Mouse (Mus musculus) liver, embryonic 14.5 days (tissue): ENCODE measurements around the gene Trim30a. TPM values are rescaled to one million over a fixed set of nuclear protein-coding genes. Genes with fewer than 3 reads are reported as not detected.
"Not testable (repeated sequence)": the region's sequence is repeated elsewhere in the genome, so short reads cannot be mapped to it uniquely, and the experiment has no call there.

Experiments
- ATAC-seq: fragments of 200-750 bp; cut with Nextera tagmentation; 2 replicates; pipeline ENCODE4 v1.8.0; 2017; ENCODE audit warnings: moderate number of reproducible peaks, mild to moderate bottlenecking, moderate library complexity; ENCODE audit not compliant: insufficient read depth
- DNase-seq, 3 experiments: peaks; one replicate each; pipeline ENCODE4 v3.0.0-alpha.2; 2012 to 2013; ENCODE audit warnings: low read depth in 3 of 3, low spot score in 3 of 3
- H3K27ac ChIP-seq: fragments of 300-500 bp; sonication (generic); 2 replicates; pipeline ENCODE4 v1.5.1; 2014; ENCODE audit warnings: moderate library complexity, mild to moderate bottlenecking, control low read depth, inconsistent platforms
- H3K27me3 ChIP-seq: fragments of 300-500 bp; sonication (generic); 2 replicates; pipeline ENCODE4 v1.6.1; 2014; ENCODE audit warnings: mild to moderate bottlenecking, low read length, moderate library complexity; ENCODE audit not compliant: control insufficient read depth, insufficient read depth
- H3K36me3 ChIP-seq: fragments of 300-500 bp; sonication (generic); replicated peaks from 2 replicates; pipeline ENCODE4 v1.6.1; 2014; ENCODE audit warnings: low read depth; ENCODE audit not compliant: control insufficient read depth, insufficient read depth
- H3K4me1 ChIP-seq, 2 experiments: fragments of 200-500 bp in 1 of 2; fragments of 300-500 bp in 1 of 2; sonication (generic) in 1 of 2; replicated peaks; 2 replicates each; pipeline ENCODE4 v1.6.1; 2012 to 2014; ENCODE audit warnings: antibody characterized with exemption in 1 of 2, inconsistent platforms in 1 of 2, low read length in 1 of 2; ENCODE audit not compliant: control insufficient read depth in 2 of 2, insufficient read depth in 2 of 2
- H3K4me2 ChIP-seq: fragments of 300-500 bp; sonication (generic); 2 replicates; pipeline ENCODE4 v1.6.1; 2014; ENCODE audit warnings: low read depth, mild to moderate bottlenecking, control low read depth, moderate library complexity
- H3K4me3 ChIP-seq, 2 experiments: fragments of 200-500 bp in 1 of 2; fragments of 300-500 bp in 1 of 2; sonication (generic) in 1 of 2; 2 replicates each; pipeline ENCODE4 v1.5.1; 2012 to 2014; ENCODE audit warnings: low read depth in 2 of 2, low read length in 2 of 2, mild to moderate bottlenecking in 2 of 2, control low read depth in 1 of 2, inconsistent platforms in 1 of 2, moderate library complexity in 1 of 2; ENCODE audit not compliant: insufficient read depth in 1 of 2
- H3K9ac ChIP-seq: fragments of 300-500 bp; sonication (generic); replicated peaks from 2 replicates; pipeline ENCODE4 v1.6.1; 2014; ENCODE audit warnings: mild to moderate bottlenecking, control low read depth, moderate library complexity
- H3K9me3 ChIP-seq: fragments of 300-500 bp; sonication (generic); 2 replicates; pipeline ENCODE4 v1.6.1; 2016; ENCODE audit warnings: low read length, mixed read lengths; ENCODE audit not compliant: control insufficient read depth
- CTCF ChIP-seq: IDR thresholded peaks from 2 replicates; pipeline ENCODE4 v1.5.1; 2016; ENCODE audit warnings: antibody characterized with exemption, low read depth, control low read depth
- EP300 ChIP-seq: IDR thresholded peaks from 2 replicates; pipeline ENCODE4 v1.6.1; 2016; ENCODE audit warnings: antibody characterized with exemption, low read depth
- WGBS: fragments of 180-500 bp; shearing (Covaris S2); extraction: QIAGEN DNeasy Blood & Tissue Kit; methylation state at CpG from one replicate; pipeline ENCODE4 v1.1.7; 2014; ENCODE audit not compliant: insufficient replicate concordance; 5-methylcytosine and 5-hydroxymethylcytosine counted together
- polyA plus RNA-seq, 2 experiments: library from polyadenylated mRNA; depleted of rRNA in 1 of 2; stranded (reverse) in 1 of 2; unstranded in 1 of 2; fragments of >200 nt; fragmentation: Nextera tagmentation in 1 of 2; extraction: Ambion mirVana in 1 of 2; gene quantifications; 2 replicates each; pipeline versions ENCODE4 v1.2.1 to v1.2.3; 2012 to 2014

Trim30a gene
- polyA plus RNA-seq (2012; rRNA removed) (1.0 and 1.5 TPM in 2 replicates), polyA plus RNA-seq (2014; fragmentation: Nextera tagmentation; extraction: Ambion mirVana) (1.9 and 2.0 TPM in 2 replicates)

- peak within 1 kb of the TSS in 1 of 2 experiments; percentile 14; a peak in 1 of 4 replicates for H3K4me3 ChIP-seq
Observed at GRCm38 (mm10) chr7:104465065-104465744, at the start of gene Trim30a. Gene Trim30a (minus strand): TSS chr7:104465193.

GRCm38 (mm10) chr7:104507421-104508065 is 42.5 kb upstream of the Trim30a start, which contains the start of gene Trim30d:
Gene Trim30d (minus strand): TSS chr7:104507849.
- DNase-seq, H3K27me3 ChIP-seq, H3K36me3 ChIP-seq, H3K27ac ChIP-seq, H3K4me2 ChIP-seq, H3K4me3 ChIP-seq, H3K4me1 ChIP-seq, H3K9ac ChIP-seq, H3K9me3 ChIP-seq: not testable (repeated sequence)
- peak; percentile 8; the same call in 1 of the 2 replicates for ATAC-seq

More at GRCm38 (mm10) chr7:104465065-104465744, at the start of gene Trim30a:
- ATAC-seq, result peak; percentile 70; the same call in 1 of the 2 replicates
- Histone ChIP-seq H3K27ac (no peak within 1 kb of the TSS), H3K9me3 (no peaks in the 10 kb centered on the region), H3K27me3 (no peaks in the 10 kb centered on the region), H3K36me3 (no peaks in the 10 kb centered on the region), H3K4me2 (no peak within 1 kb of the TSS; the same call in 1 of the 2 replicates), H3K4me1 (no peaks in the 10 kb centered on the region), H3K9ac (no peak within 1 kb of the TSS)
- WGBS, result 8% methylated on average over 3 of the region's 3 CpGs
- DNase-seq, result peak in 1 of 3 experiments; percentile 7
- TF ChIP-seq EP300 (no peak), CTCF (peak; percentile 35; the same call in 1 of the 2 replicates)

- H3K4me1 ChIP-seq, result no peaks in the 10 kb centered on the region
- 2% methylated on average over 47 of the region's 59 CpGs for WGBS
- no peak overlapping the region for H3K27ac ChIP-seq
- peak; percentile 61; the same call in 1 of the 2 replicates for ATAC-seq
- H3K36me3 ChIP-seq, result no peaks in the 10 kb centered on the region
- DNase-seq, result no peak
- peak overlapping the region; percentile 35 for H3K4me2 ChIP-seq
- no peaks in the 10 kb centered on the region for H3K9me3 ChIP-seq
- no peak overlapping the region for H3K9ac ChIP-seq
- TF ChIP-seq EP300 (no peak), CTCF (no peak)
- H3K4me3 ChIP-seq, result peak overlapping the region; percentile 36; a peak in 3 of 4 replicates
- H3K27me3 ChIP-seq, result no peaks in the 10 kb centered on the region
Observed at GRCm38 (mm10) chr7:104501589-104502371, 36.8 kb upstream of the Trim30a start.

- H3K9ac ChIP-seq, H3K27ac ChIP-seq, H3K27me3 ChIP-seq, H3K4me2 ChIP-seq, H3K9me3 ChIP-seq, H3K4me3 ChIP-seq, H3K4me1 ChIP-seq, DNase-seq, H3K36me3 ChIP-seq, ATAC-seq: not testable (repeated sequence)
- 61% methylated on average over 6 of the region's 6 CpGs for WGBS
Observed at GRCm38 (mm10) chr7:104501186-104501585, 36.2 kb upstream of the Trim30a start.

GRCm38 (mm10) chr7:104499464-104499863 is 34.5 kb upstream of the Trim30a start:
- H3K4me1 ChIP-seq, H3K4me3 ChIP-seq, H3K4me2 ChIP-seq, DNase-seq, H3K9me3 ChIP-seq, H3K9ac ChIP-seq, H3K36me3 ChIP-seq, ATAC-seq, H3K27me3 ChIP-seq, H3K27ac ChIP-seq: not testable (repeated sequence)
- WGBS, result 65% methylated on average over 6 of the region's 8 CpGs
